Mouse (Mus musculus) common myeloid progenitor, adult 5-6 weeks (primary cell): ENCODE measurements around the gene Ufsp1. TPM values are rescaled to one million over a fixed set of nuclear protein-coding genes. Genes with fewer than 3 reads are reported as not detected.
A peak's percentile ranks its signal among the peaks of the same experiment; 100 is the strongest.

Source experiments
- ATAC-seq: replicated peaks from 2 replicates; pipeline ENCODE4 v1.8.0; 2016; ENCODE audit warnings: low read depth, mild to moderate bottlenecking, moderate TSS enrichment, inconsistent platforms; ENCODE audit not compliant: poor library complexity, severe bottlenecking
- total RNA-seq: library from RNA; stranded (forward); fragments of 200-1000, 187-1606 nt; gene quantifications from 2 replicates; pipeline ENCODE4 v1.2.3, GENCODE M21; 2017

Ufsp1 gene
- total RNA-seq, 1 experiment from 2014 or later = 4.4 TPM

DNA sequence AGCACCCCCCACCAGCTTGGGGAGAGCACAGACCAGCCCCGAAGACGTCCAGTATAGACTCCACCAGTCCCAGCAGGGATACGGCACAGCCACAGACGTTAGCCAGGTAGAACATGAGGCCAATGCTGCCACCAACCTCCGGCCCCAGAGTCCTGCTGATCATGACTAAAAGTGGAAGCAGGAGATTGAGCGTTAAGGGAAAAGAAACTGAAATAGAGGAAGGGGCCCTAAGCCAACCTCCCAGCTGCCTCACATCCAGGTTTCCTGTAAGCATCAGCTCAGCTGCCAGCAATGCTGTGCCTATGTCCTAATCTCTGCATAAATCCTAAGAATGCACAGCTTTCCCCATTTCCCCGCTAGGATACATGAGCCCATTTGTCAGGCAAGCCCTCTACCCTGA is 36.5 kb downstream of the Ufsp1 start:
- ATAC-seq = no peak

DNA sequence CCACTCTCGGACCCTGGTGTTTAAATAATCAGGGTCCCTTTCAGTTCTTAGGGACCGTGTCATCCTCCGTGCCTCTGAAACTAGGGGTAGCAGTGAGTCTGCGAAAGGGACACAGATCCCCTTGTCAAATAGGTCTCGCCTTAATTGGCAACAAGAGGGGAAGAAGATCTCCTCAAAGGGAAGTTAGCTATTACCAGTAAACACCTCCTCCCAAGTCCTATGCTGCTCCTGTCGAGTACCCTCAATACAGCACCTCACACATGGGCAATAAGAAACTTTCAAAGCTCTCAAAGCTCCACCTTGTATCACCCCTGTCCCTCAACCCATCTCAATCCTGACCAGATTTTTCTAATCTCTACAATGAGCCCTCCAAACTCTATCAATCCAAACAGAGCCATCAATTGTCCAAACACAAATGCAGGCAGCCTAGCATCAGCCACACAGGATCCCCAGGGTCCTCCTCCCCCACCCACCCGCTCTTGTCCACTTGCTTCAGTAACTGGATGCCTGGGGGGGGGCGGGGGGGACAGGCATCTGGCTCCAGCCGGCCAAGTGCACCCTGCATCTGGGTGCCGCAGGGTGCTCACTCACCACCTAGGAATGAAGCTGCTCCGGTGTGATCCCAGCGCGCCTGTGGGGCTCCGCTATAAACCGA is 38.6 kb downstream of the Ufsp1 start:
- no peak for ATAC-seq

DNA sequence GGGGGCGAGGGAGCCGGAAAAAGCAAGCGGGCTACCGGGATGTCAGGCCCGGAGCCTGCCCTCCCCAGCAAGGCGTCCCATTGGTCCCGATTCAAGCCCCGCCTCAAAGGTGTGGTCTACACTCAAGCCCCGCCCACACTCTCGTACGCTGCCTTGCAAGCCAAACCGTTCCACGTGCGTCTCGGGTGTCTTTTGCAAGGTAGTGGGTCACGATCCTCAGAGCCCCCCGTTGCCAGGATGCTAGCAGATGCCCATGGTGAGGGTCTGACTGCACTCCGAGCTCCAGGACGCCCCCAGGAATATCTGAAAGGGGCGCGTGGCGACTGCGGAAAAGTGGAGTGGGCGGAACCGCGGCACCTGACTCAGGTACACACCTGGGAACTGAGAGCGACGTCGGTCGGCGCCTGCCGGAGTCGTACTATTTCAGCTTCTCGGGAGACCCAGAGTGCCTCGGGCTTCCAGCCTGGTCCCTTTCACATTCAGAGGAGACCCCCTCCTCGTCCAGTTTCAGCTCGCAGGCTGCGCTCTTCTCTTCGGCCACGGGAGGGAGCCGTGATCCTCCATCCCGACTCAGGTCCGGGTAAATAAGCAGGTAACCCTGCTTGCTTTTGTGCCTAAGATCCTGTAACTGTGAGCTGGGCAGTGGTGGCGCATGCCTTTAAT is 39.2 kb downstream of the Ufsp1 start, which contains the start of gene Slc12a9:
Gene Slc12a9, minus strand, starts transcription at position 86 of the 663 bp plus-strand sequence.
- ATAC-seq = peak; percentile 95

DNA sequence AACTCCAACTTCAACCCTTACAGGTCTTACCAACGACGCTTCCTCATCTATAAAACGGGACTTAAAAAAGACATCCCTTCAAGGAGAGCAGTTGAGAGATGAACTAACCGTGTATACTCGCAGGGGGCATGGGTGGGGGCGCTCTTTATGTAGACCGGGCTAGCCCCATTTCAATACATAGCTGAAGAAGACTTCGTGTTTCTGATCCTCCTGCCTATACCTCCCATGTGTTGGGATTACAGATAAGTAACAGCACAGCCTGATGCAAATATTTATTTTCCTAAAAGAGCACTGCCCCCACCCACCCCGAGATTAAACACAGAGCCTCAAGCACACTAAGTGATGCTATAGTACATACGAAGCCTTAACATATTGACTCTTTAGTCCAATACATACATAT is 39.9 kb downstream of the Ufsp1 start:
- ATAC-seq = no peak

DNA sequence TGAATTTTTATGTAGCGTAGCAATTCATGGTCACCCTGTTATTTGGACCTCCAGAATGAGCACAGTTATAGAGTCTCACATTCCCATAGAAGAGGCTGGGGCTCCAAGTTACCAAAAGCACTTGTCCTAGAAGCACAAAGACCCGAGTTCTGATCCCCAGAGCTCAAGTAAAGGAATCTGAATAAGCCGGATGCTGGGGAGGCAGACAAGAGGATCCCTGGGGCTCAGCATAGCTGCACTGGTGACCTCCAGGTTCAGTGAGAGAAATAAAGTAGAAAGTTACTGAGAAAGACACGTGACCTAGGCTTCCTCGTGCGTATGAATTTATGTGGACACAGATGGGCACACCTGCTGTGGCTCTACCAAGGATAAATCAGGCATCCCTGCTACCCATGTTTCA is 40.6 kb downstream of the Ufsp1 start:
- no peak for ATAC-seq

DNA sequence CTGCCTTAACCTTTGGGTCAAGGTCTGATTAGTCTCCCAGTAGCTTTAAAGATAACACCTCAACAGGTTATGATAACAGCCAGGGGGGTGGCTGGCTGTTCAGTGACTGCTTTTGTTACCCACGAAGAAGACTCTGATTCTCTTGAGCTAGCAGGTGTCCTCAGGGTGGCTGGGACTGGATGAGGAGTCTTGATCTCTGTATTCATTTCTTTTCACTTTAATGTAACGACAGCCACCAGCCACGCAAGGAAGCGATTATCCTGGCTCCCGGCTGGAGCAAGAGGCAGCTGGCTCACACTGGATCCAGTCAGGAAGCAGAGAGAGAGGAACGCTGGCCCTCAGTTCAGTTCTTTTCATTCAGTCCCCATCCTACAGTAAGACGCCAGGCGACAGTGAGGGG is 42.8 kb downstream of the Ufsp1 start:
- no peak for ATAC-seq

DNA sequence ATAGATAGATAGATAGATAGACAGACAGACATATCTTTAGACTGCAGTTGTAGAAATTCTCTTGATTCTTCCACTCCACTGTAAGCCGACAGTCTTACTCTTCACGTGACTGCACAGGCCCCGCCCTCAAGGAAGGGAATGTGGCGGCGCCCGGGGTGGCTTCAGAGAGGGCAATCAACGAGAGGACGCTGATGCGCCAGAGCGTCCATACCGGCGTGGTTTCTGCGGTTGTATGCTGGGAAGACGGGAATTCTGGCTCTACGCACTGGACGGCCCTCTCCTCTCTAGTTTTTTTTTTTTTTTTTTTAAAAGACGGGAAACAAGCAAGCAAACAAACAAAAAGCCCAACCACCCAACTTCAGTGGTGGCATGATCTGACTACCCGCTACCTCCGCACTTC is 43.8 kb downstream of the Ufsp1 start:
- peak; percentile 60 for ATAC-seq

DNA sequence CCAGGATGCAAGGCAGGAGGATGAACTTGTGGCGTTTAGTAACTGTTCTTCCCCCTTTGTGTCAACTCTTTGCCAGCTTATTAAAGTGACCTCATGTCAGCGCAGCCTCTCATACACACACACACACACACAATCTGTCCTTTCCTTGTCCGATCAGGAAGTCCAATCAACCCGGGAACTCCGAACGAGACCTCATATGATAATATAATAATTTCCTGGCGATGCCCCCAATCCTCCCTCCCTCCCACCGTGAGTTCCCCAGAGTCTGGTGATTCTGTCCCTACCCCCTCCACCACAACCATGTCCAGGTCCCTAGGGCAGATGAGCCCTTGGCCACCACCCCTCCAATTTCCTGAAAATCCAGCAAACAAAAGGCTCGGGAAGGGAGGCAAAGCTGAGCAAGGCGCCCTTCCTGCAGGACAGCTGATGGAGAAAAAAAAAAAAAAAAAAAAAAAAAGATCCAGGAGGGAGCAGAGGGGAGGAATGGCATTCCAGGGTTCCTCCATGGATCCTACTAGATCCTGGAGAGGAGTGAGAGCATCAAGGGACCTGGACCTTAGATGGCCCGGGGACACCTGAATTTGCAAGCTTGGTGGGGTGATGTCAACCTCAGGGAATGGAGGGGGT is 44.3 kb downstream of the Ufsp1 start:
- ATAC-seq = no peak

DNA sequence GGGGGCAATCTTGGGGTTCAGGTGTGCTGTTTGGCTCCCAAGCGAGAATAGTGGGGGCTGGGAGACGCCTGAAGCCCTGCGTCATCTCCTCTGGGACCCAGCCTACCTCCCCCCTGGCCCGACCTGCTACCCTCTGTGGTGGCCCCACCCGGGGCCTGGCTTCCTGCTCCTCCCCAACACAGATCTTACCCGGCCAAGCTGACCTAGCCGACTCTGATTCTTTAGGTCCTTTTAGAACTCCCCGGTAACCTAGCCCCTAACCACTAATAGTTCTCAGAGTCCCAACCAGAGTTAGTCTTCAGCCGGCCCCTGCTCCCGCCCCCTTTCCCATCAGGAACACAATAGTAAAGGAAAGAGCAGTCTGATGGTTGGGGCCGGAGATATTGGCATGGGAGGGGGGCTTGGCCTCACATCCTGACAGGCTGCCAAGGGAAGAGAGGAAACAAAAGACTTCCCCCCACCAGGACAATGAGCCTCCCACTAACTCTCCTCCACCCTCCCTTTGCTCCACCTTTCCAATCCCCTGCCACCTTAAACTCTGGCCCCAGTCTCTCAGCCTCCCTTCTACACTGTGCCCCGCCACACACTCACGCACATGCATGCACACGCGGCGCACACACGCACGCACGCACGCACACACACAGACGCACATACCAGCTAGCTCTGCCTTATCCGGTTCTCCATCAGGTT is 45.0 kb downstream of the Ufsp1 start:
- ATAC-seq = no peak

DNA sequence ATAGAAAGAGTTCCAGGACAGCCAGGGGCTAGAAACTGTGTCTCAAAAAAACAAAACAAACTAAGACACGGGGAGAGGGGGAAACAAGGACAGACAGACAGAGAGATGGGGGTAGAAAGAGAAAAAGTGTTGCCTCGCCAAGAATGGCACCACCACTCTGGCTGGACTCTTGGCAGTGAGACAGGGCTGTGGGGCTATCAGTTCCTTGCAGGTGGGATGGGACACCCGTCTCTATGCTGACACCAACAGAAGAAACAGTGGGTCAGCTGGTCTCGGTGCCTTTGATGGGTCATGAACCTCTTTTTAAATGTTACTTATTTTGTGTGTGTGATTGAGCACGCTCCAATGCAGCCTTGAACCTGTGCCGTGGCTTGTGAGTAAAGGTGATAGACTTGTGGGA is 45.8 kb downstream of the Ufsp1 start:
- ATAC-seq = no peak

DNA sequence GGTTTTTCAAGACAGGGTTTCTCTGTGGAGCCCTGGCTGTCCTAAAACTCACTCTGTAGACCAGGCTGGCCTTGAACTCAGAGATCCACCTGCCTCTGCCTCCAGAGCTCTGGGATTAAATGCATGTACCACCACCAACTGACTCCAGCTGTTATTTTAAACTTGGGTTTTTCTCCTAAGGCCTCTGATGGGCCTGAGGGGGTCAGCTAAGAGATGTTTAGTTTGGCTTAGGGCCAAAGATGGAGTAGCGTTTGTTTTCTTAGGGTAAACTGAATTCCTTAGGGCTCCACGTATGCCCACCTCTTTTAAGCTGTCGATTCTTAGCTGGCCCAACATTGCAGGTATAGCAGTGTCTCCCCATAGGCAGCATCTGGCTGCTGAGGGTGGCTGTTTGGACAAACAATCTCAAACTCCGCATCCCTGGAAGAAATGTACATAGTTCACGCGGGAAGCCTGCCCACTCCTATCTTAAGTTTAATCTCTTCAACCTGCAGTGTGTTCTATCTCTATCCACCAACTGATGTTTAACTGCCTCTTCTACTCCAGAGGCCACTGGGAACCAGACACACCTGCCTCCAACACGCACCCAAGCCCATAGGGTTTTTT is 48.1 kb downstream of the Ufsp1 start:
- ATAC-seq = no peak

DNA sequence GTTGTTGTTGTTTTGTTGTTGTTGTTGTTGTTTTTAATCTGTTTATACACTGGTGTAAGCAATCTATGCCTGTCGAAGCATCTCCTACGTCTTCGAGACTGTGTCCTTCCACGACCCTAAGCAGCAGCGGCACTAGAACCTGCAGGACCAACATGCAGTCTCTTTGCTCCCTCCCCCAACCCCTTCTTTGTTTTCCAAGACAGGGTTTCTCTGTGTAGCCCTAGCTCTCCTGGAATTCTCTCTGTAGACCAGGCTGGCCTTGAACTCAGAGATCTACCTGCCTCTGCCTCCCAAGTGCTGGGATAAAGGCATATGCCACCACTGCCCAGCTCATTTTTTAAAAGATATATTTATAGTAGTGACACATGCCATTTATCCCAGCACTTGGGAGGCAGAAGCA is 49.0 kb downstream of the Ufsp1 start:
- no peak for ATAC-seq

DNA sequence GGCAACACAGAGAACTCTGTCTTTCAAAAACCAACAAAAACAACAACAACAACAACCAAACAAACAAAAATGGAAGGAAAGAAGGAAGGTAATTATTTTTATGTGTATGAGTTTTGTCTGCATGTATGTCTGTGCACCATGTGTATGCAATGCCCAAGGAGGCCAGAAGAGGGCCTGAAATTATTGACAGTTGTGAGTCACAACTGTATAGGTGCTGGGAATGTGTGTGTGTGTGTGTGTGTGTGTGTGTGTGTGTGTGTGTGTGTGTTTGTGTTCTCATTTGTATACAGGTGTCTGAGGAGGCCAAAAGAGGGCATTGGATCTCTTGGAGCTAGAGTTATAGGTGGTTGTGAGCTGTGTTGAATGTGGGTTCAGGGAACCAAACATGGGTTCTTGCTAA is 49.4 kb downstream of the Ufsp1 start:
- ATAC-seq = no peak

Other genes starting within 250 kb of the Ufsp1 start
- 63.6 and 70.1 TPM in 2 replicates for gene Ap1s1, start 248.5 kb upstream of the Ufsp1 start, total RNA-seq
- not detected in 2 replicates for gene Serpine1, start 222.4 kb upstream of the Ufsp1 start, total RNA-seq
- gene Trim56, start 178.4 kb upstream of the Ufsp1 start, total RNA-seq = 27.7 and 34.3 TPM in 2 replicates
- not detected in 2 replicates for gene Muc3, start 145.3 kb upstream of the Ufsp1 start, total RNA-seq
- gene Muc3a, start 82.2 kb upstream of the Ufsp1 start, total RNA-seq = 0.82 TPM in 1 of 2 replicates, not detected in the other
- 6.3 and 6.6 TPM in 2 replicates for gene Ache, start 7.1 kb upstream of the Ufsp1 start, total RNA-seq
- gene Srrt, start 13.0 kb downstream of the Ufsp1 start, total RNA-seq = 296 and 373 TPM in 2 replicates
- 12.7 and 13.7 TPM in 2 replicates for gene Trip6, start 19.8 kb downstream of the Ufsp1 start, total RNA-seq
- gene Slc12a9, start 39.0 kb downstream of the Ufsp1 start, total RNA-seq = 2.1 and 5.8 TPM in 2 replicates
- not detected in 2 replicates for gene Ephb4, start 55.5 kb downstream of the Ufsp1 start, total RNA-seq
- 0.10 and 0.37 TPM in 2 replicates for gene Zan, start 182.4 kb downstream of the Ufsp1 start, total RNA-seq
- gene Pop7, start 207.9 kb downstream of the Ufsp1 start, total RNA-seq = 21.6 and 38.0 TPM in 2 replicates
- 6.7 and 12.5 TPM in 2 replicates for gene Gigyf1, start 223.9 kb downstream of the Ufsp1 start, total RNA-seq
- gene Epo, start 238.6 kb downstream of the Ufsp1 start, total RNA-seq = not detected in 2 replicates
- gene Gnb2, start 238.9 kb downstream of the Ufsp1 start, total RNA-seq = 190 and 213 TPM in 2 replicates